Mouse (Mus musculus): ENCODE measurements around the gene Gm10096. TPM values are rescaled to one million over a fixed set of nuclear protein-coding genes. Genes with fewer than 3 reads are reported as not detected.
"Not testable (repeated sequence)": the region's sequence is repeated elsewhere in the genome, so short reads cannot be mapped to it uniquely, and the experiment has no call there.

The Gm10096 gene
- polyA plus RNA-seq (2015; fragmentation: Nextera tagmentation; extraction: Ambion mirVana), result not detected in 2 replicates

- not testable (repeated sequence) for H3K4me1 ChIP-seq (replicated peaks)
- no CpG with 5 or more reads among the region's 5 CpGs for WGBS
Measured at GRCm38 (mm10) chrX:28954602-28955001, at the start of gene Gm10096. Gm10096 (minus strand) TSS chrX:28954702.

More at GRCm38 (mm10) chrX:28954602-28955001, at the start of gene Gm10096:
- ATAC-seq; H3K4me3 ChIP-seq (replicated peaks); H3K27ac ChIP-seq; H3K27me3 ChIP-seq (replicated peaks); H3K4me2 ChIP-seq (replicated peaks); H3K9ac ChIP-seq; H3K36me3 ChIP-seq; H3K9me3 ChIP-seq: not testable (repeated sequence)

All from intestine, embryonic 15.5 days (tissue).